Mouse (Mus musculus) spleen, adult 2 months (tissue): ENCODE data around the gene Spns2.

Experiments
- CTCF ChIP-seq: fragments of 200-500 bp; IDR thresholded peaks from 2 replicates; pipeline ENCODE4 v1.5.1; 2011; ENCODE audit warnings: mild to moderate bottlenecking, inconsistent platforms; ENCODE audit not compliant: insufficient read depth, insufficient read length, insufficient replicate concordance; ENCODE audit errors: extremely low read depth
- POLR2A ChIP-seq: fragments of 200-500 bp; IDR thresholded peaks from 2 replicates; pipeline ENCODE4 v1.6.1; 2011; ENCODE audit warnings: low read depth, low read length, inconsistent platforms

DNA sequence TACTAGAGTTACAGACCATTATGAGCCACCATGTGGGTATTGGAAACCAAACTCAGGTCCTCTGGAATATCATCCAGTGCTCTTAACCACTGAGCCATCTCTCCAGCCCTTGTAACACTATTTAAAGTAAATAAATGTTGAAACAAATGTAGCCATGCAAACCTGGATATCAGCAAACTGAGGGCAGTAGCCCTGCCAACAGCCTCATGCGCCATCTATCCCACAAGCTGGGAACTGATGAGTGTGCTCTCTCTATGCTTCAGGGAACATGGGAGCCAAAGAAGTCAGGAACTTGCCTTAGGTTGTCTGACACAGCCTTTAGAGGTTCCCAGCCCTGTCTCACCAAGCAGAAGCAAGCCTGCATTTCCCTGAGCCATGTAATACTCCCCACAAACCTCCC, 41.9 kb upstream of the Spns2 start:
- TF ChIP-seq CTCF = no peak
- no peak for TF ChIP-seq POLR2A
